Mouse (Mus musculus): ENCODE measurements around the gene Fkbp10.
A peak's percentile ranks its signal among the peaks of the same experiment; 100 is the strongest.

Gene Fkbp10

DNA sequence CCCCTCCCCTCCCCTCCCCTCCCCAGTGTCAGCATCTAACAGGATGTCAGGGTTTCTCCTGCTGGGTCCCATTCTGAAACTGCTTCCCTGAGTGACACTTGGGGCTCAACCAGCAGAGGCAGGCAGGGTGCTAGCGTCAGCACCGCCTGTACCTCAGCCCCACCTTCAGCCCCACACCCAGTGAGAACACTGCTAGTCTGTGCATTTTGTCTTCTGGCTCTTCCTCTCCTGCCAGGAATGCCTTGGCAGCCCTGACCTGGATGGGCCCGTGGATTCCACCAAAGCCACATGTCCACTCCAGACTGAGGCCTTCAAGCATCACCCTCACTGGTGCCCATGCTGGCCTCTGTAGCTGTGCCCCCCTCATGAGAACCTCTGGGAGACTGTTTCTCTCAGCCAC is 5.8 kb upstream of the Fkbp10 start:
- no peak for DNase-seq (ENCODE audit: low spot score in 2 of 2)

DNA sequence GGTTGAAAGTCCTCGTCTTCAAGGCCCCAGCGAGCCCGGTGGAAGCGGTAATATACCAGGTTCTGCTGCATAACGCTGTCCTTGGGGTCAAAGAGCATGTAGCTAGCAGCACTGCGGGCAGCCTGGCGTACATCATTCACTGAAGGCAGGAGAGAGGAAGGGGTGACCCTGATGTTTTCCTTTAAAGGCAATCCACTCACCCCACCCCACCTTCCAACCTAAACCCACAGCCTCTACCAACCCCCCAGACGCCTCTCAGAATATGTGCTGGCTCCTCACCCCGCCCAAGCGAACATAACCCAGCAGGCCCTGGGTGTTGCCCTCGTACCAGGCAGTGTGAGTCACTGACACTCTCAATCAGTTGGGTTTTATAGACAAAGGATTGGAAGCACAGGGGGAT is 3.8 kb upstream of the Fkbp10 start:
- DNase-seq (ENCODE audit: low spot score in 2 of 2), result no peak

DNA sequence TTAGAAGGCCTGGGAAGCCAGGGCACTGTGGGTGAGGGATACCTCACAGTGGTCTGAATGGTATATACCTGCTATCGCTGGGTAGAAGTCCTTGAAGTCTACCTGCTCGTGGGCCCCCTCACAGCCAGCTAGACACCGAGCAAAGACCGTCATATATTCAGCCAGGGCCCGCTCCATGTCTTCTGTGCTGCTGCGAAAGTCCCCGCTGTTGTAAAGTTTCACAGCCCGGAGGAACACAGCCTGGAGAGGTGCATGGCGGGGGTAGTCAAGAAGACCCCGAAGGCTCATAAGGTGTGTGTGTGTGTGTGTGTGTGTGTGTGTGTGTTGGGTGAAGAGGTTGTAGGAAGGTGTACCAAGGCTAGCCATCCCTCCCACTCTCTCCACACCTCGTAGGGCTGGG is 2.0 kb upstream of the Fkbp10 start:
- no peak for DNase-seq (ENCODE audit: low spot score in 2 of 2)

DNA sequence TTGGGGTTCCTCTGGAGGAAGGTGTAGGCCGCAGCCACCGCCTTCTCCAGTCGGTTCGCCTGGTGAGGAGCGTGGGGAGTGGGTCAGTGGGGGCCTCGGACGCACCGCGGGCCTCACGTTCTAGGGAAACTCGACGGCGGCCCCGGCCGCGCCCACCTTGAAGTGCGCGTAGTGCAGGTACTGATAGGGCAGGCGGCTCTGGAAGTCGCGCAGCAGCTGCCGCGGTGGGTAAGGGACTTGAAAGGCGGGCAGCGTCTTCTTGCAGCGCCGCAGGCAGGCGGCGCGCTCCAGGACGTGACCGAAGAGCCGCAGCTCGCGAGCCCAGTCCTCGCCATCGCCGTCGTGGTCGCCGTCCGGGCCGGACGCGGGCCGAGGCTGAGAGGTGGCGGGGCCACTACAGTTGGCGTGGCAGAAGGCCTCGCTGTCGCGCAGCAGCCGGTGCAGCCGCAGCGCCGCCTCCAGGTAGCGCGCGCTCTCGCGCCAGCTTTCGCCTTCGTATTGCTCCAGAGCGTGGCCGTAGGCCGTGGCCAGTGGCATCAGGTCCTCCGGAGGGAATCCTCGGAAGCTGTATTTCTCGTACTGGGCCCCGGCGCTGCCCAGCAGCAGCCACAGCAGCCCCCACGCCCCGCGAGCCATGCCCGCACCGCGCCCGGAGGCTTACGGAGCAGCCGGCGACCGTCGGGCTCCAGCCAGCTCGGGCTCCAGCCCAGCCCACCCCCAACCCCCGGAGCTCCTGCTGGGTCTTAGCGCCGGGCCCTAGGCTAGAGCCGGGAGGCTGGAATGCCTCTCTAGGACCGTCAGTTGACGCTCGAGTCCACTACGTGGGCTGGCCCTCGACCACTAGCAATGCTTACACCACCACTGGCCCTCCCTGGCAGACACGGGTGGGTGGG is 1.2 kb upstream of the Fkbp10 start, which contains the start of gene P3h4:
TSS of gene P3h4 (minus strand) at position 816 of the 893 bp plus-strand sequence.
- DNase-seq (ENCODE audit: low spot score in 2 of 2), result peak; percentile 75 to 79

DNA sequence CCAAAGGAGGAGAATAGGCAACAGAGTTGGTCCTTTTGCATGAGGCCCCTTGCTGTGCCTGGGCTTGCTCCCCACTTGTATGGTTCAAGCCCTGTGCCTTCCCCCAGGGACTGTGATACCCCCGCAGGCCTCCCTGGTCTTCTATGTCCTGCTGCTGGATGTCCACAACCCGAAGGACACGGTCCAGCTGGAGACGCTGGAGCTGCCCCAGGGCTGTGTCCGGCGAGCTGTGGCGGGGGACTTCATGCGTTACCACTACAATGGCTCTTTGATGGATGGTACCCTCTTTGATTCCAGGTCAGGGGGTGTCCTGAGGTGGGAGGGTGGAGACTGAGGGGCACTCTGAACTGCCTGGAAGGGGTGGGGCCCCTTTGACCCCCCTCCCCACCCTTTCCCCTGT is 6.0 kb downstream of the Fkbp10 start:
- DNase-seq (ENCODE audit: low spot score in 2 of 2), result no peak

DNA sequence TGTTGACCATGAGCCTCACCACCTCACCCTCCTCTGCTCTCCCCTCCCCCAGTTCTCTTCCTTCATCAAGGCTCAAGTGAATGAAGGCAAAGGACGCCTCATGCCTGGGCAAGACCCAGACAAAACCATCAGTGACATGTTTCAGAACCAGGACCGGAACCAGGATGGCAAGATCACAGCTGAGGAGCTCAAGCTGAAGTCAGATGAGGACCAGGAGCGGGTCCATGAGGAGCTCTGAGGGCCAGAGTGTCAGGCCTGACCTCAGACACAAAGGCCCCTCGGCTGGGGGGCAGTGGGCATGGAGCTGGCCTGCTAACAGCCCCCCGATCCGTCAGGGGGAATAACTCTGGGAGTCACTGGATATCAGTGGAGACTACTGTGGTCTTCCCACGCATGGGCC is 8.3 kb downstream of the Fkbp10 start:
- DNase-seq (ENCODE audit: low spot score in 2 of 2), result no peak

DNA sequence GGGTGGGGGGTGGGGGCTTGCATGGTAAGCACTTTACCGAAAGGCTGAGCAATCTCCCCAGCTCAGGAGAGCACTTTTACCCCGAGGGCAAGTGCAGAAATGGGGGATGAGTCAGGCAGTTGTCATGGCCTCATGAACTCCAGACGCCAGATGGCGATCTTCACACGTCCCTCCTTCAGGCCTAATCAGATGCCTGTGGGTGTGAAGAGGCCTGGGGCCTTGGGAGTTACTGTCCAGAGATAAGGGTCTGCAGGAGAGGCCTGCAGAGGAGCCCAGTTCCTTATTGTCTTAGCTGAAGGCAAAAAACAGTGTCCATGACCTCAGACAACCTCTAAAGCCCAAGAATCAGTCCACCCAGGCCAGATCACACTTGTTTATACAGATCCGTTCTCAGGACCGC is 10.4 kb downstream of the Fkbp10 start:
- DNase-seq (ENCODE audit: low spot score in 2 of 2), result peak; percentile 64 to 81

DNA sequence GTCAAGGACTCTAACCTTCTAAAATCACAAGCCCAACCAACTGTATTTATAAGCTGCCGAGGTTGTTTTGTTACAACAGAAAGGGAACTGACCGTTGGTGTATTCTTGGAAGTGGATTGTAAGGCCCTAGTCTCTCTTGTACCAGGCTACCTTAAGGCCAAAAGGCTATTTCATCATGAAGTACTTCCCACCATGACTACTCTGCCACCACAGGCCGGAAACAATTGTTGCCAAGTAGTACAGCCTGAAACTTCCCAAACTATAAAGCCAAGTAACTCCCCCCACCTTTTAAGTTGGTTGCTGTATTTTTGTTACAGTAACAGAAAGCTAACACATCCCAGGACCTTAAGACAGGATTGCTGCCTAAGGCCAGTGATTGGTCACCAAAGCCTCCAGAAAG is 11.3 kb downstream of the Fkbp10 start:
- DNase-seq (ENCODE audit: low spot score in 2 of 2), result no peak

DNA sequence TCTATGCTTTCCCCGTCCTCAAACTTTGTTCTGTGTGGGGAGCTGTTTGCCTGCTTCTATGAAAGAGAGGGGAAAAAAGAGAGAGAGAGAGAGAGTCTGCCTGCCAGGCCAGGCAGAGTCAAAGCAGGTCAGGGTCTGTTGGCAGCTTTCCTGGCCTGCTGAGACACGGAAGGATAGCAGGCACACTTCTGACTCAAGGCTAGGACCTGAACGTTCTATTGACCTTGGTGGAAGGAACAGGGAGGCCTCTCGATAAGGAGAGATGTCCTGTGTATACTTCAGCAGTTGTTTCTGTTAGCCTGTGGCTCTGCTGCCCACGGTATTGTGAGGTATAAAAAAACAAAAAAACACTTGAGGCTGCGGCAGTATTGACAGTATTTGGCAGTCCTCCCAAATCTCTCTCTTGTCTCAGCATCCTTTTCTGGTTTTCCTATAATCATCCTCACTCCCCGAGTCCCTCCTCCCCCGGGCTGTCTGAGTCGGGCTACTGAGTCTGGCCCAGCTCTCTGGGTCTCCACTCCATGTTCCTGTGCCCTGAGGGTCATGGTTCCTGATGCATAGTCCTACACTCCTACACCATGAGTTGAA is 13.2 kb downstream of the Fkbp10 start:
- DNase-seq (ENCODE audit: low spot score in 2 of 2), result no peak

DNA sequence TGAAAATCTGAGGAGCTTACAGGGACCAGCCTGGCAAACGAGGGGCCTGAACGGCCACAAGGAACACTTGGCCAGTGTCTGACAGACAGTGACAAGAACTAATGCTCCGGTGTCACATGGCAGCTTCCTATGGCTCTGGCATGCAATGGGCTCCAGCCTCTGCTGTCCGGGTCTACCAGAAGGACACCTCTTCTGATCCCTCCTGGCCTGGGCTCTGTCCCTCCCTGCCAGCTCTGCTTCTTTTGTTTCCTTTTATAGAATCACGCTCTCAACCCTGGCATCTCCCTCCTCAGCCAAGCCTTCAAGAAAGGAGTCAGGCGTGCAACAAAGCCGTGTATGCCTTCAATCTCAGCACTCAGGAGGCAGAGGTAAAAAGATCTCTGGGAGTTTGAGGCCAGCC is 14.6 kb downstream of the Fkbp10 start:
- no peak for DNase-seq (ENCODE audit: low spot score in 2 of 2)

DNA sequence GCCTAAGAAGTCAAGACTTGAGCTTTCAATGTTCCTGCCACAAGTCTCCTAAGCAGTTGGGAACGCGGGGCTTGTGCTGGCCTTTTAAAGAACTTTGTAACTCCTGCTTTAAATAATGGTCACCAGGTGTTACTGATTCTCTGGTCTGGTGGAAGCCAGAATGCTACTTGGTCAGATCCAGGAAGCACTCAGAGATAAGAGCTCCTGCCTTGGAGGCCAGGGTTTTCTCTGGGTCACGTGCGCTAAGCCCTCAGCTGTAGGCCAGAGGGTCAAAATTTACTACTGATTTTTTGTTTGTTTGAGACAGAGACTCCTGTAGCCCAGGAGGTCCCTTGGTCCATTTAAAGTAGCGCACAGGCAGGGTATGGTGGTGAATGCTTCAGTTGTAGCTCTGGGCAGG is 16.5 kb downstream of the Fkbp10 start:
- DNase-seq (ENCODE audit: low spot score in 2 of 2), result no peak

DNA sequence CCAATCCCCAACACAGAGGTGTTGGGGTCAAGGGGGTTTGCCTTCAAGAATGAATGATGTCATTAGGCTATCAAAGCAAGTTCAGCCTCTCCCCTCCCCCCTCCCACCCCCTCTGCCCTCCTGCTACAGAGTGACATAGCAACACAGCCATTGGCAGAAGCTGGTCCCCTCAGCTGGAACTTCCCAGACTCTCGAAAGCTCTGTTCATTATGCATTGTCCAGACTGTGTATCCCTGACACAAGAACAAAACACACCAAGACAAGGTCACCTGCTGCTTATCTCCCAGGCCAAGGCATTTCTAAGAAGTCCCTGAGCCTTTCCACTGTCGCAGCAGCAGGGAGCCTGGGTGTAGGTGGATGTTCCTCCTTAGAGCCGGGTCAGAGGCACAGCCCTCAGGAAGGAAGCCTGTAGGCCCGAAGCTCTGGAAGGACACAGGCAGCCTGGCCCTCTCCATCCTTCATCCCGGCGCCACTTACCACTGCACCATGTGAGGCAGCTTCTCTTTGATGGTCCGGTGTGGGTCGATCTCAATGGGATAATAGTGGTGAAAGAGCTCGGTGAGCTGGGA is 20.3 kb downstream of the Fkbp10 start:
- no peak for DNase-seq (ENCODE audit: low spot score in 2 of 2)

DNA sequence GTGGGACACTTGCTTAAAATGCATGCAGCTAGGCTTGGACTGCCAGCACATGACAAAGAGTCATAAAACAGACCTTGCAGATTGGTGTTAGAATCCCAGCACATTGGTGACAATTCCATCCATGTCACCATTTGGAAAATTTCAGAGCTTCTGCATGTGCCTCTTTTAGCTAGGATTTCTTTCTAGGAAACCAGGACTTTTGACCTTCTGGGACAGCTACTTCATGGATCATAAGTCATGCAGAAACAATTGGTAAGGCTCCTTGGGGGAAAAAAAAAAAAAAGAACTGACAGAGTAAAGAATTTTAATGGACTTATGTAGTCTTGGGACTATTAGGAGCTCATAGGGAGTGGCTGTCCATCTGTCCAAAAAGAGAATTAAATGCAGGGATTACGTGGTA is 22.4 kb downstream of the Fkbp10 start:
- DNase-seq (ENCODE audit: low spot score in 2 of 2), result no peak

DNA sequence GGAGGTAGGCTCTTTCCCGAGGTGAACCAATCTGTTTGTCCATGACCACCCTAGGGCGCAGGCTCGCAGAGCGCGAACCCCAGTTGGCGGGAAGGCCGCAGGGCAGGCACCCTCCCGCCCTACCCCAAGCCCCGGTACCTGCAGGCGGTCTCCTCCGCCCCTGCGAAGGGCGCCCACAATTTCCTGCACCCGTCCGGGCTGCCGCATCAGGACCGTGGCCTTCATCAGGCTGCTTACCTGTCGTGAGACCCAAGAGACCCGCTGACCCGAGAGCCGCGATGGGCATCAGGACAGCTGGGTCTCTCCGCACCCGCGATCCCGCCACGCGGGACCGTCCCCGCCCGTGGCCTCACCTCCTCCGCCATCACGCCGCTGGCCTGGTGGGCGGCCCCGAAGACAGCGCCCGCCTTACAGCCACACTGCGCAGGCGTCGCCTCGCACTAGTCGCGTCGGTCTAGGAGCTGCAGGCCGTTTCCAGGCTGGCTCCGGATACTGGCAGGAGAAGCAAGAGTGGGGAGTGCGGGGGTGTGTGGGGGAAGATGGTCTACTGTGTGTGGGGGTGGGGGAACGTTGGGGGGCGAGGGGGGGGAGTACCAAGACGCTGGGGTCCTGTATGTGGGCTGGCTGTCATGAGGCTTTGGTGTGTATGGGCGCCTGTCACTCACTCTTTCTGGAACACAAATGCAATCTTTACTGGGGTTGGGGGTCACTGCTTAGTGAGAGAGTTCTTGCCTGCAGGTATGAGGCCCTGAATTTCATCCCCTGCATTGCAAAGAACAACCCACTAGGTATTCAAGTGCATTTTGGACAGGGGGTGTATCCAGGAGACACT is 25.4 kb downstream of the Fkbp10 start:
- DNase-seq (ENCODE audit: low spot score in 2 of 2), result peak; percentile 76 to 86

DNA sequence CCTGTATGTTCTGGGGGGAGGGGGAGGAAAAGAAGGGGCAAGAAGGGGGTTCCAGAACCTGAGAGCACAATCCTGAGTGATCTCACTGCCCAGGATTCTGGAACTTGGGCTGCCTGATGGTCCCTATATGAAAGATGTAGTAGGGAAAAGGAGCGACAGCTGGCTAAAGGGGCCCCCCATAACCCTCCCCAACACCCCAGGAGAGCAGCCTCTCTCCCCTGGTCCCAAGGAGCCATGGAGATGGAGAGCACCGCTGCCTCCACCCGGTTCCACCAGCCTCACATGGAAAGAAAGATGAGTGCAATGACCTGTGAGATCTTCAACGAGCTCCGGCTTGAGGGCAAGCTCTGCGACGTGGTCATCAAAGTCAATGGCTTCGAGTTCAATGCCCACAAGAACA is 26.3 kb downstream of the Fkbp10 start, which contains the start of the genes Nt5c3b and Klhl10:
TSS of gene Nt5c3b (minus strand) at position 12 of the 400 bp plus-strand sequence.
TSS of gene Klhl10 (plus strand) at position 121 of the 400 bp plus-strand sequence.
- DNase-seq (ENCODE audit: low spot score in 2 of 2), result no peak

DNA sequence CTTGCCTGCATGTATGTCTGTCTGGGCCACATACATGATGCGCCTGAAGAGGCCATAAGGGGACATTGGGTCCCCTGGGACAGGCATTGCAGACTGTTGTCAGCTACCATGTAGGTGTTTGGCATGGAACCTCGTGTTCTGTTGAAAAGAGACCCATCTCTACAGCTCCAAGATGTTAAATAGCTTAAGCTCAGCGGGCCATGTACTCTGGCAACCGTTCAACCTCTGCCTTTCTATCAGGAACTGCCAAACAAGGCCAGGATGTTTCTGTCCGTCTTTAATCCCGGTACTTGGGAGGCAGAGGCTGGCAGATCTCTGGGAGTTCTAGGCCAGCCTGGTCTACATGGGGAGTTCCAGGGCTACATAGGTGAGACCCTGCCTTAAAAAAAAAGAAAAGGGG is 27.1 kb downstream of the Fkbp10 start:
- DNase-seq (ENCODE audit: low spot score in 2 of 2), result no peak

DNA sequence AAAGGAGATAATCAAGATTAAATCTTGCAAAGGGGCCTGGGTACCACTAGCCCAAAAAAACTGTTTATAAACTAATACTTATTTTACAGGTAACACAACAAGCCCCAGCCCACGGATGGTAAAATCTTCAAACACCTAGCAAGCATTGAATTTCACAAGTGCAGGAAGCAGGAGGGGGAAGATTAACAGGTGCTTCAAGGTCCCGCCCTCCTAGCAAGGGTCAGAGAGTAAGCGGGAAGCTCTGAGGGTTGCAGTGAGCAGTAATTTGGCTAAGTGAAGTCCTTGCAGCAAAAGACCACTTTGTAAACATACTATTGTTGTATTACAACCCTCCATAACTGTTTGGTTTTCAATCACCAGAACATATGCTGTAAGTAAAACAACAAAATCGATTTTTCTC is 41.8 kb downstream of the Fkbp10 start:
- no peak for DNase-seq (ENCODE audit: low spot score in 2 of 2)

DNA sequence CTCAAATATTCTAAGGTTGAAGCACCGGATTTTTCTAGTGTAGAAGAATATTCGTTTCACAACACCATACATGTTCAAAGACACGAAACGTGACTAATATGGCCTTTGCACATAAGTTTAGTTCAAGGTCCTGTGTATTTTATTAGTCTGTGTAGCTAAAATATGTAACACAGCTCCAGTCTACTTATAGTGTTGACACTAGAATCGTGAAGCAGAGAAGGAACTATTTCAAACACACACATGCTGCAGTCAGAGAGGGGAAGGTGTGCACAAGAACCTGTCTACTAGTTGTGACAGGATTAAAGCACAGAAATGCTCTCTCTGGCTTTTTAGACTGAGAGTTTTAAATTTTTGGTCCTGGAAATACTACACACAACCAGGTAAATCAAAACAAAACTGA is 42.2 kb downstream of the Fkbp10 start:
- DNase-seq (ENCODE audit: low spot score in 2 of 2), result no peak

DNA sequence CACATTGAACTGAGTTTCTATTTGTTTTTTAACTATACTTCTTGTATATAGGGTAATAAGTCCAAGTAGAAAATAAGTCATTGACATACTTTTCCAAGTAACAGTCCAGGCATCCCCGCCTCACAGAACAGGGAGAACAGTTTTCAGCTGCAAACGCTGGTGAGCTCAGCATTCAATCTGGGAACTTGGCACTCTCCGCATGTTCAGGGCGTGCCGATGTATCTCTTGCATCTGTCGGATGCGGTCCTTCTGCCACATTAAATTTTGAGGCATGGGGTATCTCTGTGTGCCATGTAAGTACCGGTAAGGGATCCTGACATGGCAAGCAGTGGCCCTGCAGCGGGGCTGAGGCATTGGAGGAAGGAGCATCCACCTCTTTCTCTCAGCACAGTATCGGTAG is 47.2 kb downstream of the Fkbp10 start:
- no peak for DNase-seq (ENCODE audit: low spot score in 2 of 2)

DNA sequence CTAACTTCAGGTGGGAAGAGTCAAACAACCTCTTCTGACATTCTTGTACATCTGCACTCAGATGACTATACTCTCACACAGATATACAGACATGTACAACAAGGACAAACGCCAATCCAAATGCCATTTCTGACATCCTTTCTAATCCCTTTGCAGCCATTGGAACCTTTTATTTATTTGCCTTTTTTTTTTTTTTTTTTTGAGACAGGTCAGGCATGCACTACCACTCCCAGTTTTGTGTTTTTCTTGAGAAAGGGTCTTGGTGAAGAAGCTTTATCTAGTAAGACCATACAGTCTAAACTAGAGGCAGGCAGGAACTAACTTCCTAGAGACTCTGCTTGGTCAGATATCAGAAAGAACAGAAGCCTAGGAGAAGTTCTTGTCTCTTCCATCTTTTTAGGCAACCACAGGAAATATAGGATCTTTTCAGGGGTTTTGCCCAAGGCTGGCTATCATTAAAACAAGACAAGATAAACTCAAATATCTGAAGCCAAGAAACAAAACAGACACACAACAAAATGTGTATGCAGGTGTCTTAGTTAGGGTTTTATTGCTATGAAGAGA is 49.8 kb downstream of the Fkbp10 start:
- no peak for DNase-seq (ENCODE audit: low spot score in 2 of 2)

DNA sequence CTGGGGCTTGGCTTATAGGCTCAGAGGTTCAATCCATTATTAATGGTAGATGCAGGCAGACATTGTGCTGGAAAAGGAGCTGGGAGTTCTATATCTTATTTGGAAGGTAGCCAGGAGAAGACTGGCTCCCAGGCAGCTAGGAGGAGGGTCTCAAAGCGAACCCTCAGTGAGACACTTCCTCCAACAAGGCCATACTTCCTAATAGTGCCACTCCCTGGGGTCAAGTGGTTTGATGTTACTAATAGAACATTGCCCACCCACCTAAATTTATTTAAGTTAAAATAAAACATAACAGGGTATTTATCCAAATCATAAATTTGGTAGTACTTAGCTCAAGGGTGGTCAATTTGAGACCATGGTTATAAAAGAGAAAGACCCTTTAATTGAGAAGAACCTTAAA is 50.3 kb downstream of the Fkbp10 start:
- no peak for DNase-seq (ENCODE audit: low spot score in 2 of 2)
